Mouse (Mus musculus) kidney, adult 2 months (tissue): ENCODE measurements at regions not wholly inside any gene's neighbourhood (a gene's known extent, or its start where the extent isn't known, plus 50 kb on each side); places are given as distances from the start of the nearest gene placed in this dataset.

ENCODE experiments used
- CTCF ChIP-seq: fragments of 200-500 bp; conservative IDR thresholded peaks from 2 replicates; pipeline ENCODE4 v1.5.1; 2011; ENCODE audit warnings: low read depth, mild to moderate bottlenecking, control low read depth, low read length, moderate library complexity, mixed read lengths; ENCODE audit not compliant: insufficient read depth, insufficient read length
- POLR2A ChIP-seq: fragments of 200-500 bp; IDR thresholded peaks from one replicate; pipeline ENCODE4 v1.6.1; 2011; ENCODE audit warnings: low read depth, low read length, control low read depth

DNA sequence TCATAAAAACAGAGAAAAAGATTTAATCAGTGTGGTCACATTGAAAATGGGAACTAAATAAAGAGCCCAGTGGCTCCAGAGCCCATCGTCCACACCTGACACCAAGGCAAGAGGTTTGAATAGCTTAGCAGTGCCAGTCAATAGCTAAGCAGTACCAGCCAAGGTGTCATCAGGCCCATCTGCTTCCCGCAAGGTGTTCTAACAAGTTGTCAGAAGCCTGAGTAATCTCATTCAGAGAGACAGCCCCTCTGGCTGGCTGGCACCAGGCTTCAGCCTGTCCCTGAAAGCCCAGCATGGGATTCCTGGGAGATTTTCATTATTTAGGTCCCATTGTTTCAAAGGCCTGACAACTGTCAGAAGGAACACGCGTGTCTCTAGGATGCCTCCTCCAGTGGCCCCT lies 81.7 kb downstream of the Pdgfa start:
- TF ChIP-seq CTCF (no peak), POLR2A (no peak)
